Comparison of ENCODE assay signal across 22 mouse cellular contexts in genomic region chr2:84457221-84457620, GRCm38 (mm10).
"Had no signal": no experiment of that assay in that cellular context is flagged by ENCODE, and none has a peak within 500 bp of the region (broad histone marks: within the 10 kb centered on the region; RNA-seq: fewer than 3 reads in every experiment).

No protein-coding gene starts in this region.

- H3K4me1 ChIP-seq: lung, embryonic 15.5 days; midbrain, embryonic 12.5 days; neural tube, embryonic 13.5 days; neural tube, embryonic 15.5 days had no signal

- ATAC-seq: lung, postnatal 0 days; midbrain, embryonic 16.5 days had no signal

- H3K36me3 ChIP-seq: midbrain, embryonic 10.5 days; midbrain, embryonic 12.5 days; neural tube, embryonic 13.5 days; neural tube, embryonic 15.5 days had no signal

- H3K27ac ChIP-seq: lung, embryonic 15.5 days; macrophage; midbrain, embryonic 10.5 days; midbrain, embryonic 12.5 days; neural tube, embryonic 13.5 days; neural tube, embryonic 15.5 days had no signal

- DNase-seq: lung, adult 2 months; lung, postnatal 14 days; lung, postnatal 36 days; midbrain, embryonic 14.5 days; retina, postnatal 1 day; right cerebral cortex, adult 18-20 months; right cerebral cortex, postnatal 25 days; right cerebral cortex, postnatal 4 days; spleen, adult 18-20 months; thymus, adult 18-20 months; thymus, postnatal 14 days; thymus, postnatal 36 days had no signal

- H3K27me3 ChIP-seq: lung, embryonic 15.5 days; megakaryocyte, embryonic 14.5 days; midbrain, embryonic 12.5 days; neural tube, embryonic 13.5 days; neural tube, embryonic 15.5 days had no signal

- H3K4me2 ChIP-seq: lung, embryonic 15.5 days; midbrain, embryonic 12.5 days; neural tube, embryonic 13.5 days; neural tube, embryonic 15.5 days had no signal

- H3K9me3 ChIP-seq: lung, embryonic 15.5 days; megakaryocyte, embryonic 14.5 days; midbrain, embryonic 10.5 days; midbrain, embryonic 12.5 days; neural tube, embryonic 13.5 days; neural tube, embryonic 15.5 days had no signal

- H3K4me3 ChIP-seq: lung, embryonic 15.5 days; megakaryocyte, embryonic 14.5 days; midbrain, embryonic 10.5 days; midbrain, embryonic 12.5 days; myocyte; neural tube, embryonic 13.5 days; neural tube, embryonic 15.5 days had no signal

- H3K9ac ChIP-seq: lung, embryonic 15.5 days; midbrain, embryonic 12.5 days; neural tube, embryonic 13.5 days; neural tube, embryonic 15.5 days had no signal
